Mouse (Mus musculus): Measurements from ENCODE around the gene D11Wsu47e. TPM values are rescaled to one million over a fixed set of nuclear protein-coding genes. Genes with fewer than 3 reads are reported as not detected.

D11Wsu47e gene
- total RNA-seq, 2 experiments from 2014 or later = 7.0 to 7.8 TPM

DNA sequence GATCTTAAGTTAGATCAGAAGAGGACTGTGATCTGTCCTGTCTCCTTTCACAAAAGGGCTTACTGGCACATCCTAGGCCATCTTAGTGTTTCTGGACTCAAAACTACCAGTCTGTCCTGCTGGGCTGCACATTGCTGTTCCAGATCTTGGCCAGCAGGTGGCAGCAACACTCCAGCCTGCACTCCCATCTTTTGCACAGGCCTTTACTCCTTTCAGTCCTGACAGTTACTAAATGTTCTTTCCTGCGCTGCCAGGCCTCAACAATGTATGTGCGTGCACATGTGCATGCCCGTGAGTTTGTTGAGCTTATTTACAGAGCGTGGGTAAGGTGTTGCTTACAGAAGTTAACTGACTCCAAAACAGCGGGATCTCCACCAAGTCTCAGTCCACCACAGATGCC is 19.5 kb downstream of the D11Wsu47e start:
- peak; percentile 81 to 84 for DNase-seq

DNA sequence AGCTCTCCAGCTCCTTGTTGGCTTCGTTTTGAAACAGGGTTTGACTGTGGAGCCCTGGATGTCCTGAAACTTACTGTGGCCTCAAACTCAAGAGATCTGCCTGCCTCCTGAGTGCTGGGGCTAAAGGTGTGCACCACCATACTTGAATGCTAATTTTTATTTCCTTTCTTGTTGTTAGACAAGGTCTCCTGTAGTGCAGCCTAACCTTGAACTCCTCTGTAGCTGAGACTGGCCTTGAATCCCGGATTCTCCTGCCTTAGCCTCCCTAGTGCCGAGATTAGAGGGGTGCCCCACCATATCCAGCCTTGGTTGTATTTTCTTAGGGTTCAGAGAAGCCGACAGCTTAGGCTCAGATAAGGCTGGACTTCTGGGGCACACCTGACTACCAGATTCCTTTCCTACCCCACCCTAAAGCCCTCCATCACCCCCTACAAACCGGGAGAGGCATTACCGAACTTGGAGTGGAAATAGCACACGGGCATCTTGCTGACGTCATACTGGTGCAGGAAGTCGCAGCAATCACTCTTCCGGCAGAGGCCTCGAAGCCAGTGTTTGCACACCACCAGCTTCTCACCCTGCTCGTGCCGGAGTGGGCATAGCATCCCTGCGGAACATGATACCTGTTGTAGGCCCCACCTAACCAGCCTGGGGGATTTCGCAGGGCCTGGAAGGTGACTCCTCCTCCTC is 21.9 kb downstream of the D11Wsu47e start:
- no peak for DNase-seq

- DNase-seq = no peak
Measured at GRCm38 (mm10) chr11:113708629-113709213, 24.5 kb downstream of the D11Wsu47e start.

GRCm38 (mm10) chr11:113709272-113709671 is 25.1 kb downstream of the D11Wsu47e start:
- no peak for DNase-seq

DNA sequence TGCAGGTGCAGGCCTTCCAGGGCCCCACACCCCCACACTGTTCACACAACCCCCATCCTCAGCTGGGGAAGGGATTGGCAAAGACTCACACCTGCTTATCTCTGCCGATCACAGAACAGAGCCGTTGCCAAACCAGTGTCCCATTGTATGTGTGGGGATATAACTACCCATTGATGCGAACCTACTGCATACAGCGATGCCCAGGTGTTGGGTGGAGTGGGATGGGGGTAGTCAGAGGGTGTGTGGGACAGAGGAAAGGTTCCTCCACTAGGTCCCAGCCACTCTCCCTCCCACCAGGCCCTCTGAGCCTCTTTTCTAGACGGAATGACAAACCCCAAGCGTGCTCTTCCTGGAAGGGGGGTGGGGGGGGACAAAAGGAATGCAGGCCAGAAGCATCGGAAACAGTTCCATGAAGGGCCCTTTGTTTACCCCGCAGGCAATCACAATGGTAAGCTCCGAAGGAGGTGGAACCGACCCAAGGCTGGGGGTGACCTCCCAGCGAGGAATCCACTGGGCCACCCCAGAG is 25.6 kb downstream of the D11Wsu47e start, which contains the start of gene Cpsf4l:
Gene Cpsf4l (minus strand): TSS at position 287 of the 526 bp plus-strand sequence.
- DNase-seq = no peak

- peak in 1 of 2 experiments; percentile 35 for DNase-seq
Measured at GRCm38 (mm10) chr11:113710257-113710777, 26.1 kb downstream of the D11Wsu47e start.

DNA sequence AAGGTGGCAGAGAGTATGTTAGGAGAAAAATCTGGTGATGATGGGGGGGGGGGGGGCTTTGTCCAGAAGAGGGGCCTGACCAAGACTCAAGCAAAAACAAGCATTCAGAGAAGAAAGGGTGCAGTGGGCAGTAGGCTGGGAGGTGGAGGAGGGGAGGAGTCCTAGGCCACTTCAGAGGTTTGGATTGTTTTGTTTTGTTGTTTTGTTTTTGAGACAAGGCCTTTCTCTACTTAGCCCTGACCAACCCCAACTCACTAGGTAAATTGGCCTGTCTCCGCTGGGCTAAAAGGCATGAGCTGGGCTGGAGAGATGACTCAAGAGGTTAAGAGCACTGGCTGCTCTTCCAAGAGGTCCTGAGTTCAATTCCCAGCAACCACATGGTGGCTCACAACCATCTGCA is 26.8 kb downstream of the D11Wsu47e start:
- DNase-seq = no peak

GRCm38 (mm10) chr11:113715078-113715674 is 31.0 kb downstream of the D11Wsu47e start:
- no peak for DNase-seq

DNA sequence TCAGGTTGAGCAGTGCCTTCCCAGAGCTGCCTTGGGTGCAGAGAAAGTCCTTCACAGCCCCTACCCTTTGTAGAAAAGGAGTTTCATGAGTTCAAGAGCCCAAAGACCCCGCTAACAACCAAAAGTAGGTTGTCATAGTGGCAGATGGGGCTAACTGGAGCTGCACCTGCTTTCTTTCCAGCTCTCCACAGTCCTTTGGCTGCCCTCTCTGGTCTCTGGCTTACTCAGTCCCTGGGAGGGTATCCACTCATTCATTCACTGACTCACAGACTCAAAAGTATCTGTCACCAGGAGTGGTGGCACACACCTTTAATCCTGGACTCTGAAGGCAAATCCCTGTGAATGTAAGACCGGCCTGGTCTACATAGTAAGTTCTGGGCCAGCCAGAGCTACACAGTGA is 31.9 kb downstream of the D11Wsu47e start:
- DNase-seq = no peak

DNA sequence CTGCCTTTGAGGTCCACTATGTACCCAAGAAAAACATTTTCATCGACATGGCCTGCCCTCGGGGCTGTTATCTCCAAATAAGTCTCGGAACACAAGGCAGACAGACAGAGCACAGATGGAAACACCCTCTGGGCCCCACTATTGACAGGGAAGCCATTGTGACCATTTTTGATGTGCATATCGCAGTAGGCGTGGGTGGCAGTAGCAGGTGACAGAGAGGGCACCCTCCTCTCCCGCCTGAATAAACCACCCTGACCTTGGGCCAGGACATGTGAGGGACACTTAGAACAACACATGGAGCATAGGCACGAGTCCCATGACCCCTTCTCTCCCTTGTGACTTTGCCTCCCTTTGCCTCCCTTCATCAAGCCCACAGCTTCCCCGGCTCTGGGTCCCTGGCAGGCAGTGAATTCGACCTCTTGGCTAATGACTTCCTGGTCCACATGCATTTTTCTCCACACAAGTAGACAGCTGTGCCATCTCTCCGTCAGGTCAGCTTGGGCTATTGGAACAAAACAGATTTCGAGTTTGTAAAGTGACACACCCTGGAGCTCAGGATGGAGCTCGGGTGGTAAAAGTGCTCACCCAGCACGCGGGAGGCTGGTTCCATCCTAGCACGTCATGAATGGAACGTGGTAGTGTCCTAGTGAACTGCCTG is 33.7 kb downstream of the D11Wsu47e start:
- no peak for DNase-seq

GRCm38 (mm10) chr11:113722405-113723090 is 38.3 kb downstream of the D11Wsu47e start:
- DNase-seq = no peak

GRCm38 (mm10) chr11:113725235-113726048 is 41.2 kb downstream of the D11Wsu47e start:
- peak; percentile 67 to 79 for DNase-seq

DNA sequence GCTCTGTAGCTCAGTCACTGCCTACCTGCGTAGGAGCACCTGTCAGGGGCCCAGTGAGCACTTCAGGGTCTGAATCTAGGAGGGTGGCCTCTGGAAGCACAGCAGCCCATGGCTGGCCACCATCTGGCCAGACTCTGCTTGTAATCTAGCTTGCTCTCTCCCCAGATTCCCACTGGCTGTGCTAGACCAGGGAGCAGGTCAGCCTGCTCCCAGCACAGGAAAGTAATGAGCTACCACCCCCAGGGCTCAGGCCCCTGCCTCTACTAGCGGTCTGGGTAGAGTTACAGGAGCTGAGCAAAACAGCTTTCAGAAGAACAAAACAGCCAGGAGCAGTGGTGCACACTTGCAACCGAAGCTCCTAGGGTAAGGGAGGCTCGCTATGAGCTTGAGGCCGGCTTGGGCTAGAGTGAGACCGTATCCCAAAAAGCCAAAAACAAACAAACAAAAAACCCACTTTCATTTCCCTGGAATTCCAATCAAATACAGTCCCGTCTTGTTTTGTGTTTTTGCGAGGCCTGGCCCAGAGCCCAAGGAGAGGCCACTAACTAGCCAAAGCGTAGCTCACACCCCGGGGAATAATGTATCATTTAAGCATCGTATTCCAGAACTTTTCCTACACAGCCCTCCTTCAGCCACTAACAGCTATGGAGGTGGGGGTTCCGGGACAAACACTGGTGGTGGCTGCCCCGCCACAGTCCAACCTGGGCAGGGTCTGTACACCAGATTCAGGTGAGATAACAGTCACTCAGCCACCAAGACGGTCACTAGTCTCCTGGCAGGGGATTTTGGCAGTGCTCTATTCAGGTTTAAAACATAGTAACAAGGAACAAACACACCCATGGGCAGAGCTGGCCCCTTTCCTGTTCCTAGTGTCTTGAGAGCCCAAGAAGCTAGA is 43.0 kb downstream of the D11Wsu47e start:
- peak in 1 of 2 experiments; percentile 40 for DNase-seq

DNA sequence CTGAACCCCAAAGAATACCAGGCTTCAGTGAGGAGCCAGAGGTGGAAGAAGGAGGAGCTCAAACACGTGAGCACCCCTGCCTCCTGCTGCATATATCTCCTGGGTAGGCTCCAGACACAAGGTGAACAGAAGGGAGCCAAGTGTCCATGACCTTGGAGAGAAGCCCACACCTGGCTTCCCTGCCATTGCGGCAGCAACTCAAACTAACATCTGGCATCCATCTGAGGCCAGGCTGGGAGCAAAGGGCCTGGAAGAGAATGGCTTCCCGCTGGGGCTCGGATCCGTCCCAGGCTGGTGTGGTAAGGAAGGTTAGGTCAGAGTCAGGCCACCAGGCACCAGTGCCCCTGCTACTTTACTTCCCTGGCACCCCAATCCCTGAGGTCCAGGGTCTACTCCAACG is 43.8 kb downstream of the D11Wsu47e start:
- no peak for DNase-seq

DNA sequence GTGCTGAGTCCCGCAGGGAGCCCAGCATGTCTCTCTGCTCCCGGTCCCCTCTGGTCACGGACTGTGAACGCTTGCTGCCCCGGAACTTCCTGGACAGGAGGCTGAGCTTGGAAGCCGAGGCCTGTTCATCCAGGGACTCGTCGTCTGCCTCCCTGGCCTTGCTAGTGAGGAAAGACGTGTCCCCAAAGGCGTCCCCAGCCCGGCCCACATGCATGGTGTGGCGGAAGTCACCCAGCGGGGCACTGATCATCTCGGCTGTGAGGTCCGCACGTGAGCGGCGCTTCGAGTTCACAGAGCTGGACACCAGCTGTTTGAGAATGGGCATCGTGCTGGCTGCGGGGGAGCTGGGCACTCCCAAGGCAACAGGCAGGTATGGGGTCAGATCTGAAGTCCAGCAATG is 45.0 kb downstream of the D11Wsu47e start:
- DNase-seq = no peak

DNA sequence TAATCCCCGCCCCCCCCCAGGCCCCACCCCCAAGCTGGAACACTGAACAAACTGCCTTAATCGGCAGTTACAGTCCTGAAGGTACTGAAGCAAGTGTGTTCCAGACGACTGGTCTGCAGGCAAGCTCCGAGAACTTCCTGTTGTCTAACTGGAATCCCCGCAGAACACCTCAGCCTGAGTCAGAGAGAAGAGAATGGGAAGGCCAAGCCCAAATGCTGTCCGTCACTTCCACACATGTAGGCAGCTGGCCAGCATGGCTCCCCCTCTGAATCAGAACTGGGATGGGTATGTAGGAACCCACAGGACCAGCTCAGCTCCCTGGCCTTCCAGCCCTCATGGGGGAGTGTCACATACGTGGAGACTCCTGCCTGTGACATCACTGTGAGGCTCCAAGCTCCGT is 45.7 kb downstream of the D11Wsu47e start:
- peak in 1 of 2 experiments; percentile 27 for DNase-seq

GRCm38 (mm10) chr11:113730879-113731278 is 46.7 kb downstream of the D11Wsu47e start:
- DNase-seq = no peak

DNA sequence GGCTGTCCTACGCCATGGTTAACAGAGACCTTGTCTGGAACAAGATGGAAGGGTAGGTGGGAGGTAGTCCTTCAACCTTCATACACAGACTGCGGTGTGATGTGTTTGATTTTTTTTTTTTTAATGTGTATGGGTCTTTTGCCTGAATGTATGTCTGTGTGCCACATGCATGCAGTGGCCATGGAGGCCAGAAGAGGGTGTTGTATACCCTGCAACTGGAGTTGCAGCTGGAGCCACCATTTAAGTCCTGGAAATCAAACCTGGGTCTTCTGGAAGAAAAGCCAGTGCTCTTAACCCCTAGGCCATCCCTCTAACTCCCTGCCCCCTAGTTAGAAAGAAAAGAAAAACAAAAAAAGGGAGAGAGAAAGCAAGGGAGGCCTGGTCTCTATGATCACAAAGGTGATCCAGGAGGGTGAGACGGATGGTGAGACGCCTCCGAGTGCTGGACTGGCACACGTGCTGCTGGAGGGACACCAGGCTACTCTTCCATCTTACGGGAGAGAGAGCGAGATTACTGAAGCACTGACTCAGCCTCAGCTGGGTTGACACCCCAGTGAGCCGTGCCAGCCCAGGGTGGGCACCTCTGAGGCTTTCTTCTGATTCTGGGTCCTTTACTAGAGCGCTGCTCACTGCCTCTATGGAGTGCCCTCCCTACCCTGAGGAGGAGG is 47.9 kb downstream of the D11Wsu47e start:
- no peak for DNase-seq
